Mouse (Mus musculus): ENCODE measurements around the gene Jak3.

Jak3 gene

DNA sequence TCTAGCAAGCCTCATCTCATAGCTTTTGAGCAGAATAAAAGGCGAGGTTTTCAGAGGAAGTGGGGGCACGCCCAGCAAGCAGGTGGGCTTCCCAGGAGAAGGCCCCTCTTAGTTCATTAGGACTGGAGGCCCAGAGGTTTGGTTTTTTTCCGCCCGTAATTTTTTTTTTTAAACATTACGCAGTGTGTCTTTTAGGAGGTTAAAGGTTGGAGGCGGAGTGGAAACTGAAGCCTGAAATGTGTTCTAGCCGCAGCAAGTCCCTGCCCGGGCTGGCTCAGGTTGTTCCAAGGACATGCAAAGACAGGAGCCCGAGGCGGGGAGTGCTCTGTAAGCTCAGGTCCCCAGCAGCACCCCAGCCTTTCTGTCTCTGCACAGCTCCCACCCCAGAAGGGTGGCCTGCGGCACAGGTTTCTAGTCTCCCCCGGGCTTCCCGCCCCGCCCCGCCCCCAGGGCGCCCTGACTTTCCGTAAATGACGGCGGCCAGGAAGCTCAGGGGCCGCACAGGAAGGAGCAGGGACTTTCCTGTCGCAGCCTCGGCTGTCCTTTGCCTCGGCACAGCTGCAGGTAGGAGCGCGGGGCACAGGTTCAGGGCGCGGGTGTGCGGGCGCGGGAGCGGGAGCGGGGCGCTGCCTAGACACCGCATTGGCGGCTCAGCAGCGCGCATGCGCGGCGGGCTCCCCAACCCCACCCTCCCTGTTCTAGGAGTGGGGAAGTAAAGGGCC, at the start of gene Jak3:
Gene Jak3 (plus strand): TSS at position 277 of the 722 bp plus-strand sequence.
- TF ChIP-seq GATA4 (IDR thresholded peaks at IDR 0.05; ENCODE audit: insufficient replicate concordance, low read length): no peak

DNA sequence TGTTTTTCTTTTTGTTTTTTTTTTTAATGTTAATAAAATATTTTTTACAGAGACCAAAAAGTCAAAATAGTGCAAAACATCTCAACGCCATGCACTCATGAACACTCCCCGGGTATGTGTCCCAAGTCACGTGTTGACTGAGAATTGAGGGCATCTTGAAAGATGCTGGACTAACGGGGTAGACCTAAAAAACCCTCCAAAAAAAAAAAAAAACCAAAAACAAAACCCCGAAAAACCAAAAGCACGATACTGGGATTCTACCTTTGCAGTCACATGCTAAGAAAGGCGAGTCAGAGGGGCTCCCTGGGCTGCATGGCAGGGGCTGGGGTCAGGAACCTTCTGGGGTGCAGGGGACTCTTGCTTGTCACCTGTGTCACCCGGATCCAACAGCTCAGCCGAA, 49.3 kb upstream of the Jak3 start:
- TF ChIP-seq GATA4 (IDR thresholded peaks at IDR 0.05; ENCODE audit: insufficient replicate concordance, low read length): no peak

DNA sequence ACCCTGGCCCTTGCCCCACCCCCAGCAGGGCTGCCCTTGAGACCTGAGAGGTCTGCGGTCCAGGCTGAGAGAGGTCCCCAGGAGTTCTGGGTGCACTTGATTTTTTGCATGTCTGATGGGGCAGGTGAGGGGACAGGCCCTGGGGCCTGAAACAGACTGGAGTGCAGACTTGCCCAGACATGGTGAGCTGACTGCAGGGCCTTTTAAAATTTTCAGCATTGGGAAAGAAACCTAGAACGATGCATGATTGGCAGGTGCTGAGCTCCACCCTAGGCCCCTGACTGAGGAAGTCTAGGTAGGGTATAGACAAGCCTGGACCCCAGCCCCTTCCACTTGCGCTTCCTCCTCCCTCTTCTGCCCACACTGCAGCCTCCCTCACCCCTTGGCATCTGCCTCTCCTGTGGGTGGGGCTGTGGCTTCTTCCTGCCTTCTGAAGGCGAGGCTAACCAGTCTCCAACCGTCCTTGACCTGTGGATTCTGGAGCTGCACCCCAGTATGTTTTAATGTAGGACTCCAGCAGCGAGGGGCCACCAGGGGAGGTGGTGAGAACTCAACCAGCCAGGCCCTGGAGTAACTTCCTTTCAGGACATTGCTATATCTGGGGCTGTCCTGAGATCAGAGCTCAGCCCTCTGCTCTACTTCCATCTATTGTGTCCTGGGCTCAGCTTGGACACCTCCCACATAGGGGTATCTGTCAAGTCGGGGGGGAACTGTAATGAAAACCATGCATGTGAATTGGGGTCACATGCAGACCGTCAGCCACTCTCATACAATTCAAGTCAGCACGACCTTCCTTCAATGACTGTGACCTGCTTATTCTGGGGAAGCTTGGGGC, 48.6 kb upstream of the Jak3 start:
- TF ChIP-seq GATA4 (IDR thresholded peaks at IDR 0.05; ENCODE audit: insufficient replicate concordance, low read length): no peak; the same call in 1 of the 2 replicates

DNA sequence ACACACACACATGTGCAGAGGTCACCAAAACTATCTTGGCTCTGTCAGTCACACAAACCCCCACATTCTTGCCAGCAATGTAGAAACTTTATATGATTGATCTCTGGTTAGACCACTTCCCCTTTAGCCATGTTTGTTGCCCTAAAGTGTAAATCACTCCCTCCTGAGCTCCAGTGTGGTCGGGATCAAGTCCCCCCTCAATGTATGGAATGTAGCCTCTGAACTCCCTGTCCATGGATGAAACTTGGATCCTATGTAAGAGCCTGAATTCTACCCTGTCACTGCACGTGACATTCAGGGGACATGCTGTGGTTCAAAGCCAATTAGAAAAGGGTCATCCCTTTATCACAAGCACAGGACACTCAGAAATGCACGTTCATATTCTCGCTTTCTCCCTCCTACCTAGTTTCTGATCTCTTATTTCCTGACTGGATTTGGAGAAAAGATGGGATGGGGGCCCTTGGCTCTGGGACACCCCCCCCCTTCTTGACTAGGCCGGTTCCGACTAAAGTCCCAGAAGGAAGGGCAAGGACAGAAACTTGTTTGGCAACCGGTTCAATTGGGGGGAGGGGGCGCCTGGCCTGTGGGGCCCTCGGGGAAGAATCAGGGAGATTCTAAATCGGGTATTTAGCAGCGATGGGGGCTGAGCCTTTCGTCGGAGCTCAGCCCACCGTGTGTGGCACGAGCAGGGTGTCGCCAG, 47.5 kb upstream of the Jak3 start:
- no peak for TF ChIP-seq GATA4 (IDR thresholded peaks at IDR 0.05; ENCODE audit: insufficient replicate concordance, low read length)

DNA sequence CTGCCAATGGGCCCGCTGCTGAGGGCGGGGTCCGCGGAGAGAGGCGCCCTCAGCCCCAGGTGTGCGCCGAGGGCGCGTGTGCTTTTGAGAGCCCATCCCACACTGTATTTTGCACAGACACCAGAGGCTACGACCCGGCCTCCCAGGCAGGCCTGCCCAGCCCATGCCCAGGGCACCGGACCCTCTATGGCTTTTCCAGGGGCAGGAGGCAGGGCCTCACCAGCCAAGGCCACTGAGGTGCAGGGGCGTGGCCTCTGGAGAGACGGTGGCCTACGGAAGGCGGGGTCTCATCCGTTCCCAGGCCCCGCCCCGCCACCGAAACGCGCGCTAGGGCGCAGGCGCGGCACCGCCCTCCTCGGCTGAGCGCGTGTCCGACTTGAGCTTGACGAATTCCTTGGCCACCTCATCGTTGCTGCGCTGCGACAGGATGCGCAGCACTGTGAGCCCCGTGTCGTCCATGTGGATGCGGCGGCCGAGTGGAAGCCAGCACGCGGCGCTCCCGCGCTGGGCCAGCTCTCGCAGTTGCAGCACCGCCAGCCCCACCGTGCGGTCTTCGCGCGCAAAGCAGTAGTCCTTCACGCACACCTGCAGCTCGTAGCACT, 46.9 kb upstream of the Jak3 start:
- TF ChIP-seq GATA4 (IDR thresholded peaks at IDR 0.05; ENCODE audit: insufficient replicate concordance, low read length): no peak

DNA sequence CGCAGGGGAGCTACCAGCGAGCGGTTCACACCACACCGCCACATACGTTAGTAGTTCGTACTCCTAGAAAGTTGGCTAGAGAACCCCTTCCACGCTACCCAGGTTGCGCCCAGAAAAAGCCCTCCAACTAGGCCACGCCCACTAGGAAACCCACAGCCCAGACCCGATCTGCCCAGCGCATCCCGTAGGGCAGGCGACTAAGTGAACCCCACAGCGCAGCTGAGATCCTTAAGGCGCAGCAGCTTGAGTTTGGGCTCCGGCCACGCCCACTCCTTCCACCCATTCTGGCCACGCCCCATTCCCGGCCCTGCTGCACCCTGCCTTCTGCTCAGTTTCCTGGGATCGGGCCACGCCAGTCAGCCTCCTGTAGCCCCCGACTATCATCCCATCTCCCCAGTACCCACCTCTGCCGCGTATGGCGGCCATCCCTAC, 46.3 kb upstream of the Jak3 start:
- TF ChIP-seq GATA4 (IDR thresholded peaks at IDR 0.05; ENCODE audit: insufficient replicate concordance, low read length): no peak

DNA sequence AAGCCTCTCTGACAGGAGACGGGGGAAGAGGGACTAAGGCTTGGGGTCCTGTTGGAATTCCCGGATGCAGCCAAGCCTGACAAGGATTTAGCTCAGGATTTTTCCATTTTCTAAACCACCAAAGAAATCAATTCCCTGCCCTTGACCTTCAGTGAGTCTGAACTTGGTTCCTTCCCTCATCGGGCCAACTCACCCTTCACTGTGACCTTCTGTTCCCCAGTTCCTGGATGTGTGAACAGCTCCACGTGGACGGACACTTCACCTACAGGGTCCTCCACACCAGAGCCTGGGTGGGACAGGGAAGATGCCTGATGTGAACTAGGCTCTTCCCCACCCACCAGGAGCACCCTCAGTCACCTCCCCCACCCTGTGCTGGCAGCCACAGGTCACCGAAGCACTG, 45.3 kb upstream of the Jak3 start:
- no peak for TF ChIP-seq GATA4 (IDR thresholded peaks at IDR 0.05; ENCODE audit: insufficient replicate concordance, low read length)

DNA sequence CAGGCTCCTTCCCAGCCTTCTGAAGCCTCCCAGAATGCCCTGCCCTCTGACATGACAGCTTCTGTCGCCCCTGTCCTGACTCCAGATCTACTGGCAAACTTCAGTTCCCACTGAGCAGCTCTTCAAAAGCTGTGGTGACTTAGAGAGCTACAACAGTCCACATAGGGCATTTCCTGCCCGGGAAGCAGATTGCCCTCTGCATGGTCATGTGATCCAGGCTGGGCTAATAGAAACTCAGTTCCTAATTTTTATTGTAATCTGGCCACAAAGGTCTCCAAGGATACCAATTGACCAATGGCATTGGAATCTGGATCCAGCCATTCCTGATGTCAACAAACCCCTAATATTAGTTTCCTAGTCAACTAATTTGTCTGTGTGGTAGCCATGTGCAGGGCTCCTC, 44.2 kb upstream of the Jak3 start:
- no peak for TF ChIP-seq GATA4 (IDR thresholded peaks at IDR 0.05; ENCODE audit: insufficient replicate concordance, low read length)

DNA sequence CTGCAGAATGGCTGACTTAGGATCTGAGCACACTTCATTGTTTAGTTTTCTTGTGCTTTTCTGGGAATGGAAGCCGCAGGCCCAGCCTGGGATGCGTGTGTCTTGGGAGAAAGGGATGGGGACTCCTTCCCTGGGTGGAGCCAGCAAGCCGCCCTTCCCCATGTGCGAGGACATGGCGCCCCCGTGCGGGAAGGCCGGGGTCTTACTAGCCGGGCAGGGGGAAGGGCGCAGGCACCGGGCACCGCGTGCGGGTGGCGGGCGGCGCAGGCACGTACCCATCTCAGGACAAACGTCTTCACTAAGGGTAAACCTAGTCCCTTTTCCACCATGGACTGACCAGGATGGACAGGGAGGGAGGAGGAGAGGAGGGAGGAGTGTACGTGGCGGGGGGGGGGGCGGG, 42.9 kb upstream of the Jak3 start:
- TF ChIP-seq GATA4 (IDR thresholded peaks at IDR 0.05; ENCODE audit: insufficient replicate concordance, low read length): no peak

DNA sequence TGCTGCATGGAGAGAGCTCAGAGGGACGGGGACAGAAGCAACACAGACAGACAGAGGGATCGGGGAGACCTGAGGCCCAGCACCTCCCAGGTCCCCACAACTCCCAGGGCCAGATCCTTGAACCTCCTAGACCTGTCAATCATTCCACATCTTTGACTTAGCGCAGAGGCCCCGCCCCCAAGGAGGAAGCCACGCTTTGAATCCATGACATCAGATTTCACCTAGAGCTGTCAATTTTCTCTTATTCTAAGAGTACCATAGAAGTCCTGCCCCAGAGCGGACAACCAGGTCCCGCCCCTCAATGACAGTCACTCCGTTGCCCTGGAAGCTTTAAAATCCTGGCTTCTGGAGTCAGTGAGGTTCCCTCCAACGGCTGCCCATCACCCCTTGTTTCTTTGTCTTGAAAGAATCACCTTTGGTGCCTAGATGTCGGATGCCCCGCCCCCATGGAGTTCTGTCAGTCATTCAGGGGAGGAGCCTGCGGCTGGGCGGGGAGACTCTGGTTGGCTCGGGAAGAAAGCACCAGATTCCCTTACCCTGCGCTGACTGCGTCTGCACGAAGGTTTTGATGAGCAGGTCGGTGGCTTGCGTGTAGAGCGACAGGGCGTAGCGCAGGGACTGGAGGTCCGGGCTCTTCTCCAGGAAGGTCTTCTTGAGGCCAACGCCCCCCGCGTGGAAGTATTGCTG, 42.0 kb upstream of the Jak3 start:
- TF ChIP-seq GATA4 (IDR thresholded peaks at IDR 0.05; ENCODE audit: insufficient replicate concordance, low read length): no peak

DNA sequence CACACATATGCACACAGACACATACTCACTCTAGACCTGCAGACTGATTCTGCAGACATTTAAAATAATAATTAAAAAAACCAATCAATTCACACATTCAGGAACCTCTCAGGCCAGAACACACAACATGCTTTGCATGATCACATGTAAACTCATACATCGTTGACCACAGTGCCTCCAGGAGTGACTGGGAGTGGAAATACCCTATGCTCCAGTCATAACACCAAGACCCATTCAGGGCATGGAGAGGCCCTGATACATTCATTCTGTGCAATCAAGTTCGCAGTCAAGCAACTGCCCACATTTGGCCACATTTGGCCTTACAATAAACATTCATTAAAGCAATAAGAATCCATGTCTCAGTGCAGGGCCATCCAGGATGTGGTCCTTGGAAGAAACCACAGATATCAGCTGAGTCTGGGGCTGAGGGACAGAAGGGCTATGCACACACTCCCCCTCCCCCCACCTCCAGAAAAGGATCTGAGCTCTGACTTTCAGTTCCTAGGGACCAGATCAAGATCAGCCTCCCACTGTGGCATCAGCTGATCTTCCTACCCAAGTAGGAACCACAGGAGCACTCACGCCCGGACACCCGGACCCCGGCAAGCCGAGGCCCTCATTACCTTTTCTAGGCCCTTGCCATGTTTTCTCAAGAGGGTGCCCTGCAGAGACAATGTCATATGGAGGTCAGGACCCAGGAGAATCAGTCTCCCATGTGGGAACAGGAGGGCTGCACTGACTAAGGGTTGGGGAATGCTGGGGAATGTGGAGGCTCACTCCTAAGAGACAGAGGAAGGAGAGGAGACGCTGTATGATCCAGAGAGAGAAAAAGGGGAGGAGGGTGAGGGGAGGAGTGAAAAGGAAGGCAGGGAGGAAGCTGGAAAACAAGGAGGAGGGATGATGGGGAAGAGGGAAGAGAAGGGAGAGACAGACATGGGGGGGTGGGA, 38.7 kb upstream of the Jak3 start:
- TF ChIP-seq GATA4 (IDR thresholded peaks at IDR 0.05; ENCODE audit: insufficient replicate concordance, low read length): no peak

DNA sequence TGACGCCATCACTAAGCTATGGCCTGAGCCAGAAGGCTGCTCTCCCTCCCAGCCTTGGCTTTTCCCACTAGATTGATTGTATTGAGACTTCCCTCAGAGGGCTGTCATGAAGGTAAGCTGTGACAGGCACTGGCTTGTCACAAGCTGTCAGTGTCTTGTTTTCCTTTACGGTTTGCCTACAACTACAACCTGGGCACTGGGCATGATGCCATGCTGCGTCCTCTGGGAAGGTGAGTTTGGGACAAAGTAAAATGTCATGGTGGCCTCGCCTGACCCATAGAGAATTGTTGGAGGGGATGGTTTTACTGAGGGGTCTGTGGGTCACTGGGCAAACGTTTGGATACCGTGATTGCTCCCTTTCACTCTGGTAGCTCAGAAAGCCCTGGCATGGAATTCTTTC, 37.8 kb upstream of the Jak3 start:
- no peak for TF ChIP-seq GATA4 (IDR thresholded peaks at IDR 0.05; ENCODE audit: insufficient replicate concordance, low read length)

DNA sequence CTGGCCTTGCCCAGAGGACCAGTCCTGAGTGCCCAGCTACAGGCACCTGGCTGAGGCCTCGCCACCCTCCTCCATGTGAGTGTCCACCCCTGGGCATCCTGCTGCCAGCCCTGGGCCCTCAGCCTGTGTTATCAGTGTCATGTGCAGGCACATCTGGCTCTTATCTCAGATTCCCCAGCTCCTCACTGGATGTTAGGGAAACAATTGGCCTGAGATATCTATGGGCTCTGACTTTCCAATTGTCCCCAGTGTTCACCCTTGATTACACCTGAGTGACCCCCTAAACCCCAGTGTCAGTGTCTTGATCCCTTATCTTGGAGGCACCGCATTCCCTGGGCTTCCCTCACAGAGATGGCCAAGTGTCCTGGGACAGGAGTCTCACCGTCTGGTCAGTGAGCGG, 36.8 kb upstream of the Jak3 start:
- TF ChIP-seq GATA4 (IDR thresholded peaks at IDR 0.05; ENCODE audit: insufficient replicate concordance, low read length): no peak

DNA sequence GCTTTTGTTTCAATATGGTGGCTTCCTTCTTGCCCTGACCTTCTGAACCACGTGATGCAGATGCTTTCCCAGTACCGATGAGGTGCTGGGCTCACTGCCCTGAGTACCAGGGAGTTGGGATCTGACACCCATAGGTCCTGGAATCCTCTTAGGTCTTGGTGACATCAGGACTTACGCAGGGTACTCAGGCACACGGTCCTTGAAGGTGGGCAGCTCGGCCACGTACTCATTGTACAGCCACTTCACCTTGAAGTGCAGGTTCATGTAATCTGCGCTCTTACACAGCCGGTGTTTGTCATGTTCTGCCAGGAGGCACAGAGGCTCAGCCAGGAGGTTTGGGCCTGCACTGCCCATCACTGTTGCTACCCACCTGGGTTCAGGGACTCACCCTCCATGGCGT, 30.6 kb upstream of the Jak3 start:
- no peak for TF ChIP-seq GATA4 (IDR thresholded peaks at IDR 0.05; ENCODE audit: insufficient replicate concordance, low read length)

All from liver, adult (tissue).